Mouse (Mus musculus): ENCODE data around the gene Tgfa. TPM values are rescaled to one million over a fixed set of nuclear protein-coding genes. Genes with fewer than 3 reads are reported as not detected.

The Tgfa gene
- polyA plus RNA-seq, 1 experiment: 10.0 TPM

- DNase-seq (ENCODE audit: low read depth): no peak
- no peak for TF ChIP-seq POLR2A (IDR thresholded peaks at IDR 0.05; ENCODE audit: borderline replicate concordance, extremely low read depth, insufficient read depth, insufficient read length, poor library complexity, severe bottlenecking)
- no peak for TF ChIP-seq CTCF (IDR thresholded peaks at IDR 0.05; ENCODE audit: borderline replicate concordance, extremely low read depth, insufficient read depth, insufficient read length)
These were observed 28.6 kb upstream of the Tgfa start for GRCm38 (mm10) chr6:86166426-86166825.

GRCm38 (mm10) chr6:86167851-86168250 is 27.2 kb upstream of the Tgfa start:
- TF ChIP-seq CTCF (IDR thresholded peaks at IDR 0.05; ENCODE audit: borderline replicate concordance, extremely low read depth, insufficient read depth, insufficient read length) (no peak), POLR2A (IDR thresholded peaks at IDR 0.05; ENCODE audit: borderline replicate concordance, extremely low read depth, insufficient read depth, insufficient read length, poor library complexity, severe bottlenecking) (no peak)
- DNase-seq (ENCODE audit: low read depth): no peak

GRCm38 (mm10) chr6:86169166-86169565 is 25.9 kb upstream of the Tgfa start:
- TF ChIP-seq POLR2A (IDR thresholded peaks at IDR 0.05; ENCODE audit: borderline replicate concordance, extremely low read depth, insufficient read depth, insufficient read length, poor library complexity, severe bottlenecking) (no peak), CTCF (IDR thresholded peaks at IDR 0.05; ENCODE audit: borderline replicate concordance, extremely low read depth, insufficient read depth, insufficient read length) (no peak)
- DNase-seq (ENCODE audit: low read depth): no peak

GRCm38 (mm10) chr6:86176236-86176635 is 18.8 kb upstream of the Tgfa start:
- DNase-seq (ENCODE audit: low read depth): no peak
- TF ChIP-seq CTCF (IDR thresholded peaks at IDR 0.05; ENCODE audit: borderline replicate concordance, extremely low read depth, insufficient read depth, insufficient read length): no peak

- no peak for TF ChIP-seq CTCF (IDR thresholded peaks at IDR 0.05; ENCODE audit: borderline replicate concordance, extremely low read depth, insufficient read depth, insufficient read length)
- TF ChIP-seq POLR2A (IDR thresholded peaks at IDR 0.05; ENCODE audit: borderline replicate concordance, extremely low read depth, insufficient read depth, insufficient read length, poor library complexity, severe bottlenecking): no peak
- no peak for DNase-seq (ENCODE audit: low read depth)
These were observed 18.3 kb upstream of the Tgfa start for GRCm38 (mm10) chr6:86176721-86177120.

GRCm38 (mm10) chr6:86177331-86177982 is 17.6 kb upstream of the Tgfa start:
- TF ChIP-seq CTCF (IDR thresholded peaks at IDR 0.05; ENCODE audit: borderline replicate concordance, extremely low read depth, insufficient read depth, insufficient read length): no peak
- TF ChIP-seq POLR2A (IDR thresholded peaks at IDR 0.05; ENCODE audit: borderline replicate concordance, extremely low read depth, insufficient read depth, insufficient read length, poor library complexity, severe bottlenecking): no peak
- DNase-seq (ENCODE audit: low read depth): no peak

GRCm38 (mm10) chr6:86180617-86181016 is 14.4 kb upstream of the Tgfa start:
- TF ChIP-seq POLR2A (IDR thresholded peaks at IDR 0.05; ENCODE audit: borderline replicate concordance, extremely low read depth, insufficient read depth, insufficient read length, poor library complexity, severe bottlenecking): no peak
- TF ChIP-seq CTCF (IDR thresholded peaks at IDR 0.05; ENCODE audit: borderline replicate concordance, extremely low read depth, insufficient read depth, insufficient read length): no peak
- DNase-seq (ENCODE audit: low read depth): no peak

GRCm38 (mm10) chr6:86182016-86182415 is 13.0 kb upstream of the Tgfa start:
- no peak for DNase-seq (ENCODE audit: low read depth)

GRCm38 (mm10) chr6:86182626-86183025 is 12.4 kb upstream of the Tgfa start:
- no peak for TF ChIP-seq POLR2A (IDR thresholded peaks at IDR 0.05; ENCODE audit: borderline replicate concordance, extremely low read depth, insufficient read depth, insufficient read length, poor library complexity, severe bottlenecking)
- no peak for TF ChIP-seq CTCF (IDR thresholded peaks at IDR 0.05; ENCODE audit: borderline replicate concordance, extremely low read depth, insufficient read depth, insufficient read length)
- no peak for DNase-seq (ENCODE audit: low read depth)

More at GRCm38 (mm10) chr6:86182016-86182415, 13.0 kb upstream of the Tgfa start:
- TF ChIP-seq POLR2A (IDR thresholded peaks at IDR 0.05; ENCODE audit: borderline replicate concordance, extremely low read depth, insufficient read depth, insufficient read length, poor library complexity, severe bottlenecking) (no peak), CTCF (IDR thresholded peaks at IDR 0.05; ENCODE audit: borderline replicate concordance, extremely low read depth, insufficient read depth, insufficient read length) (no peak)

- TF ChIP-seq POLR2A (IDR thresholded peaks at IDR 0.05; ENCODE audit: borderline replicate concordance, extremely low read depth, insufficient read depth, insufficient read length, poor library complexity, severe bottlenecking) (no peak), CTCF (IDR thresholded peaks at IDR 0.05; ENCODE audit: borderline replicate concordance, extremely low read depth, insufficient read depth, insufficient read length) (no peak)
- DNase-seq (ENCODE audit: low read depth): no peak
These were observed 8.7 kb upstream of the Tgfa start for GRCm38 (mm10) chr6:86186106-86186955.

- TF ChIP-seq POLR2A (IDR thresholded peaks at IDR 0.05; ENCODE audit: borderline replicate concordance, extremely low read depth, insufficient read depth, insufficient read length, poor library complexity, severe bottlenecking): no peak
- TF ChIP-seq CTCF (IDR thresholded peaks at IDR 0.05; ENCODE audit: borderline replicate concordance, extremely low read depth, insufficient read depth, insufficient read length): no peak
- DNase-seq (ENCODE audit: low read depth): no peak
These were observed 6.1 kb upstream of the Tgfa start for GRCm38 (mm10) chr6:86188741-86189480.
